Mouse (Mus musculus) heart, embryonic 16.5 days (tissue): ENCODE results near the gene Cela2a. TPM values are rescaled to one million over a fixed set of nuclear protein-coding genes. Genes with fewer than 3 reads are reported as not detected.

Experiments used
- ATAC-seq: fragments of 200-750 bp; cut with Nextera tagmentation; replicated peaks from 2 replicates; pipeline ENCODE4 v1.8.0; 2017; ENCODE audit warnings: moderate number of reproducible peaks; ENCODE audit not compliant: insufficient read depth, low FRiP score; ENCODE audit errors: extremely low read depth
- H3K27ac ChIP-seq: fragments of 300-500 bp; sonication (generic); 2 replicates; pipeline ENCODE4 v1.5.1; 2014; ENCODE audit warnings: mild to moderate bottlenecking, low read length, control low read depth, moderate library complexity
- H3K27me3 ChIP-seq: fragments of 300-500 bp; sonication (generic); 2 replicates; pipeline ENCODE4 v1.6.1; 2014; ENCODE audit warnings: low read length, mixed read lengths; ENCODE audit not compliant: control insufficient read depth, insufficient read depth
- H3K36me3 ChIP-seq: fragments of 300-500 bp; sonication (generic); 2 replicates; pipeline ENCODE4 v1.6.1; 2014; ENCODE audit not compliant: control insufficient read depth, insufficient read depth
- H3K4me1 ChIP-seq: fragments of 300-500 bp; sonication (generic); 2 replicates; pipeline ENCODE4 v1.6.1; 2014; ENCODE audit warnings: low read length, mixed read lengths; ENCODE audit not compliant: control insufficient read depth, insufficient read depth
- H3K4me2 ChIP-seq: fragments of 300-500 bp; sonication (generic); 2 replicates; pipeline ENCODE4 v1.6.1; 2014; ENCODE audit warnings: low read depth, mild to moderate bottlenecking, control low read depth, low read length
- H3K4me3 ChIP-seq: fragments of 300-500 bp; sonication (generic); 2 replicates; pipeline ENCODE4 v1.5.1; 2014; ENCODE audit warnings: mild to moderate bottlenecking, control low read depth, low read length
- H3K9ac ChIP-seq: fragments of 300-500 bp; sonication (generic); 2 replicates; pipeline ENCODE4 v1.6.1; 2014; ENCODE audit warnings: low read length, control low read depth
- H3K9me3 ChIP-seq: fragments of 300-500 bp; sonication (generic); replicated peaks from 2 replicates; pipeline ENCODE4 v1.6.1; 2016; ENCODE audit warnings: low read length; ENCODE audit not compliant: control insufficient read depth
- WGBS: fragments of 180-500 bp; shearing (Covaris S2); extraction: QIAGEN DNeasy Blood & Tissue Kit; methylation state at CpG from one replicate; pipeline ENCODE4 v1.1.7; 2014; 5-methylcytosine and 5-hydroxymethylcytosine counted together
- polyA plus RNA-seq: library from polyadenylated mRNA; unstranded; fragments of >200 nt; fragmentation: Nextera tagmentation; extraction: Ambion mirVana; gene quantifications from 2 replicates; pipeline ENCODE4 v1.2.1, GENCODE M21; 2015

The Cela2a gene
- polyA plus RNA-seq, 1 experiment from 2014 or later, result 0.63 TPM

GRCm38 (mm10) chr4:141769501-141770160 lies 56.3 kb downstream of the Cela2a start:
- H3K9me3 ChIP-seq, result no peaks in the 10 kb centered on the region
- H3K9ac ChIP-seq, result no peak overlapping the region
- H3K27ac ChIP-seq, result peak overlapping the region; percentile 53; the same call in 1 of the 2 replicates
- no peak for ATAC-seq
- peaks cover 46% of the 10 kb centered on the region for H3K36me3 ChIP-seq
- no peaks in the 10 kb centered on the region for H3K27me3 ChIP-seq
- no peak overlapping the region for H3K4me2 ChIP-seq
- H3K4me3 ChIP-seq, result no peak overlapping the region
- peaks cover 37% of the 10 kb centered on the region for H3K4me1 ChIP-seq
- WGBS, result 48% methylated on average over 8 of the region's 8 CpGs

GRCm38 (mm10) chr4:141767353-141768036 lies 58.5 kb downstream of the Cela2a start:
- WGBS, result 39% methylated on average over 19 of the region's 19 CpGs
- Histone ChIP-seq H3K27me3 (no peaks in the 10 kb centered on the region), H3K9me3 (no peaks in the 10 kb centered on the region), H3K4me3 (peak overlapping the region; percentile 9), H3K9ac (peak overlapping the region; percentile 61), H3K36me3 (peaks cover 46% of the 10 kb centered on the region), H3K27ac (peak overlapping the region; percentile 97), H3K4me2 (peak overlapping the region; percentile 51), H3K4me1 (peaks cover 37% of the 10 kb centered on the region)
- peak; percentile 92 for ATAC-seq

GRCm38 (mm10) chr4:141766668-141767352 lies 59.1 kb downstream of the Cela2a start:
- peaks cover 37% of the 10 kb centered on the region for H3K4me1 ChIP-seq
- H3K36me3 ChIP-seq, result peaks cover 49% of the 10 kb centered on the region
- no peaks in the 10 kb centered on the region for H3K9me3 ChIP-seq
- H3K4me2 ChIP-seq, result peak overlapping the region; percentile 51
- ATAC-seq, result peak; percentile 23
- peak overlapping the region; percentile 97 for H3K27ac ChIP-seq
- peak overlapping the region; percentile 61 for H3K9ac ChIP-seq
- H3K27me3 ChIP-seq, result no peaks in the 10 kb centered on the region
- 14% methylated on average over 19 of the region's 19 CpGs for WGBS
- peak overlapping the region; percentile 9 for H3K4me3 ChIP-seq

- H3K9ac ChIP-seq, result peak overlapping the region; percentile 61
- H3K27me3 ChIP-seq, result no peaks in the 10 kb centered on the region
- H3K27ac ChIP-seq, result peak overlapping the region; percentile 97
- peaks cover 53% of the 10 kb centered on the region for H3K36me3 ChIP-seq
- H3K4me3 ChIP-seq, result 0 out of 2 replicates have a peak overlapping the region, but pooled peaks have one; percentile 9
- H3K4me2 ChIP-seq, result peak overlapping the region; percentile 51
- H3K4me1 ChIP-seq, result peaks cover 37% of the 10 kb centered on the region
- no peak for ATAC-seq
- H3K9me3 ChIP-seq, result no peaks in the 10 kb centered on the region
- WGBS, result 53% methylated on average over 8 of the region's 8 CpGs
Observed at GRCm38 (mm10) chr4:141766316-141766667, 59.7 kb downstream of the Cela2a start.

GRCm38 (mm10) chr4:141765008-141765407 lies 61.0 kb downstream of the Cela2a start:
- Histone ChIP-seq H3K9ac (no peak overlapping the region), H3K4me1 (peaks cover 32% of the 10 kb centered on the region), H3K27me3 (no peaks in the 10 kb centered on the region), H3K4me2 (no peak overlapping the region), H3K4me3 (no peak overlapping the region), H3K36me3 (peaks cover 43% of the 10 kb centered on the region), H3K27ac (no peak overlapping the region), H3K9me3 (no peaks in the 10 kb centered on the region)
- ATAC-seq, result no peak
- 91% methylated on average over 3 of the region's 3 CpGs for WGBS

Other genes with a start within 250 kb of the Cela2a start
- 46.9 and 49.7 TPM in 2 replicates for gene Fblim1, start 220.1 kb downstream of the Cela2a start, polyA plus RNA-seq
- gene Tmem82, start 207.5 kb downstream of the Cela2a start, polyA plus RNA-seq, result 1.1 and 1.7 TPM in 2 replicates
- gene Slc25a34, start 202.3 kb downstream of the Cela2a start, polyA plus RNA-seq, result 1.3 TPM in 2 replicates
- gene Plekhm2, start 161.3 kb downstream of the Cela2a start, polyA plus RNA-seq, result 4.9 and 6.2 TPM in 2 replicates
- gene Rsc1a1, start 140.6 kb downstream of the Cela2a start, polyA plus RNA-seq, result 0.21 TPM in 1 of 2 replicates, not detected in the other
- gene Ddi2, start 102.7 kb downstream of the Cela2a start, polyA plus RNA-seq, result 14.1 and 15.1 TPM in 2 replicates
- gene Agmat, start 79.5 kb downstream of the Cela2a start, polyA plus RNA-seq, result 0.71 and 1.2 TPM in 2 replicates
- gene Dnajc16, start 35.2 kb downstream of the Cela2a start, polyA plus RNA-seq, result 4.4 and 4.5 TPM in 2 replicates
- gene Casp9, start 32.5 kb downstream of the Cela2a start, polyA plus RNA-seq, result 17.1 and 19.3 TPM in 2 replicates
- not detected in 2 replicates for gene Ctrc, start 20.2 kb upstream of the Cela2a start, polyA plus RNA-seq
- gene Efhd2, start 48.8 kb upstream of the Cela2a start, polyA plus RNA-seq, result 79.2 and 80.4 TPM in 2 replicates
- gene Fhad1, start 188.9 kb upstream of the Cela2a start, polyA plus RNA-seq, result 3.0 and 4.0 TPM in 2 replicates